Mouse (Mus musculus) bone marrow, adult 2 months (tissue): ENCODE data around the gene E130308A19Rik.

Experiments
- CTCF ChIP-seq: fragments of 200-500 bp; IDR thresholded peaks from 2 replicates; pipeline ENCODE4 v1.5.1; 2011; ENCODE audit warnings: low read length, control low read depth; ENCODE audit not compliant: control insufficient read depth, insufficient read depth
- POLR2A ChIP-seq: fragments of 200-500 bp; IDR thresholded peaks from 2 replicates; pipeline ENCODE4 v1.6.1; 2011; ENCODE audit warnings: low read depth, mild to moderate bottlenecking, control low read depth, low read length, borderline replicate concordance; ENCODE audit not compliant: control insufficient read depth

GRCm38 (mm10) chr4:59714472-59714871, 88.5 kb downstream of the E130308A19Rik start:
- TF ChIP-seq POLR2A (no peak), CTCF (no peak)
